Comparison of ENCODE assay signal across 8 mouse cellular contexts in the genomic region with DNA sequence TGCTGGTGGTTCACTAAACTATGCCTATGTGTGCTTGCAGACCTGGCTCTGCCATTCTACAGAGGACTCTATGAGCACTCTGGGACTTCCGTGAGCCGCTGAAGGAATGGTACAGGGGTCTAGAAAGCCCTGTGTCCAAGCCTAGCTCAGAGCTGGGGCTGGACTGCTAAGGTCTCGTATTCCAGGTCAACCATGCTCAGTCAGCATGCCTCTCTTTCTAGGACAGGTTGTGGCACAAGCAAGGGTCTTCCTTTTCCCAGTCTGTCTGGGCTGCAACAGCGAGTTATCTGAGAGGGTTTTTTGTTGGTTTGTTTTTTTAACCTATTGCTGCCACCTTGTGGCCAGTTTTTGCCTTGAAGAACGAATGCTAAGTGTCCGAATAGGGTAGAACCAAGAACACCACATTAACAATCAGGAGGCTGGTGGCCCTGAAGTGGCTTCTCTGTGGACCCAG. TPM values are rescaled to one million over a fixed set of nuclear protein-coding genes. Genes with fewer than 3 reads are reported as not detected.
DNase-seq lines count a peak whose midpoint lies in the region; ATAC-seq lines count a peak whose summit lies in the region.

No protein-coding gene starts in this region.

- WGBS in heart, embryonic 13.5 days, result 27% methylated on average over 6 of the region's 6 CpGs
- WGBS in kidney, embryonic 16.5 days, result 34% methylated on average over 6 of the region's 6 CpGs
- 31% methylated on average over 6 of the region's 6 CpGs for WGBS in limb, embryonic 15.5 days

- H3K9me3 ChIP-seq in heart, embryonic 13.5 days, result no peaks in the 10 kb centered on the region
- H3K9me3 ChIP-seq in kidney, embryonic 16.5 days (ENCODE audit: low read length), result no peaks in the 10 kb centered on the region
- H3K9me3 ChIP-seq in limb, embryonic 15.5 days, result no peaks in the 10 kb centered on the region

- no peak overlapping the region for H3K9ac ChIP-seq in heart, embryonic 13.5 days
- H3K9ac ChIP-seq in kidney, embryonic 16.5 days (replicated peaks; ENCODE audit: low read length), result 0 out of 2 replicates have a peak overlapping the region, but pooled peaks have one; percentile 38
- no peak overlapping the region for H3K9ac ChIP-seq in limb, embryonic 15.5 days

- no peaks in the 10 kb centered on the region for H3K36me3 ChIP-seq in heart, embryonic 13.5 days
- H3K36me3 ChIP-seq in kidney, embryonic 16.5 days (ENCODE audit: insufficient read depth, low read length), result no peaks in the 10 kb centered on the region
- no peaks in the 10 kb centered on the region for H3K36me3 ChIP-seq in limb, embryonic 15.5 days
- no peaks in the 10 kb centered on the region for H3K36me3 ChIP-seq in splenic B cell, adult 2 months (ENCODE audit: control insufficient read depth, insufficient read depth, low read length, poor library complexity, severe bottlenecking)

- peaks cover 22% of the 10 kb centered on the region; the same call in 1 of the 2 replicates for H3K27me3 ChIP-seq in heart, embryonic 13.5 days (replicated peaks)
- H3K27me3 ChIP-seq in kidney, embryonic 16.5 days (ENCODE audit: insufficient read depth, low read length), result no peaks in the 10 kb centered on the region
- H3K27me3 ChIP-seq in limb, embryonic 15.5 days, result no peaks in the 10 kb centered on the region
- H3K27me3 ChIP-seq in splenic B cell, adult 2 months (ENCODE audit: control insufficient read depth, insufficient read depth, low read length, poor library complexity, severe bottlenecking), result no peaks in the 10 kb centered on the region

- no peak overlapping the region for H3K27ac ChIP-seq in heart, embryonic 13.5 days (replicated peaks)
- H3K27ac ChIP-seq in kidney, embryonic 16.5 days (ENCODE audit: low read length), result no peak overlapping the region
- no peak overlapping the region for H3K27ac ChIP-seq in limb, embryonic 15.5 days

- peak overlapping the region; percentile 23 for H3K4me2 ChIP-seq in heart, embryonic 13.5 days
- no peak overlapping the region for H3K4me2 ChIP-seq in kidney, embryonic 16.5 days (replicated peaks; ENCODE audit: low read depth, low read length)
- H3K4me2 ChIP-seq in limb, embryonic 15.5 days, result peak overlapping the region; percentile 27

- DNase-seq in brain, embryonic 18.5 days (ENCODE audit: low read depth, low spot score), result peak; percentile 82
- peak; percentile 63 for DNase-seq in fibroblast of lung, adult 2 months (ENCODE audit: low read depth)
- peak; percentile 92 for DNase-seq in naive thymus-derived CD4-positive, alpha-beta T cell, adult 2 months (ENCODE audit: low read depth)
- peak; percentile 87 for DNase-seq in splenic B cell, adult 2 months (ENCODE audit: low read depth, low spot score)

- ATAC-seq in CD4-positive, CD25-positive, alpha-beta regulatory T cell, adult 4 months, result peak; percentile 78
- no peak for ATAC-seq in heart, embryonic 13.5 days (ENCODE audit: extremely low read depth, insufficient number of reproducible peaks, low FRiP score, low TSS enrichment)
- peak; percentile 53; the same call in 1 of the 2 replicates for ATAC-seq in kidney, embryonic 16.5 days (ENCODE audit: low FRiP score, low TSS enrichment)
- no peak for ATAC-seq in limb, embryonic 15.5 days (ENCODE audit: insufficient number of reproducible peaks, low FRiP score, low TSS enrichment, low read depth)

- H3K4me3 ChIP-seq in heart, embryonic 13.5 days, result no peak overlapping the region
- H3K4me3 ChIP-seq in kidney, embryonic 16.5 days (ENCODE audit: low read length), result no peak overlapping the region
- no peak overlapping the region; the same call in 1 of the 2 replicates for H3K4me3 ChIP-seq in limb, embryonic 15.5 days

- H3K4me1 ChIP-seq in heart, embryonic 13.5 days, result peaks cover 6% of the 10 kb centered on the region
- no peaks in the 10 kb centered on the region for H3K4me1 ChIP-seq in kidney, embryonic 16.5 days (ENCODE audit: insufficient read depth, low read length)
- H3K4me1 ChIP-seq in limb, embryonic 15.5 days, result peaks cover 4% of the 10 kb centered on the region; the same call in 1 of the 2 replicates

RNA-seq across cellular contexts. Expression of a gene that starts 2.4 kb away (rescaled TPM):
- not detected for polyA plus RNA-seq in CD4-positive, CD25-positive, alpha-beta regulatory T cell, adult 4 months (2017; shearing (Covaris generic))
- 0.43 and 0.63 TPM in 2 replicates for polyA plus RNA-seq in heart, embryonic 13.5 days (2015; fragmentation: Nextera tagmentation; extraction: Ambion mirVana)
- polyA plus RNA-seq in kidney, embryonic 16.5 days (2015; fragmentation: Nextera tagmentation; extraction: Ambion mirVana), result 0.57 TPM in 1 of 2 replicates, not detected in the other
- polyA plus RNA-seq in limb, embryonic 15.5 days (2015; fragmentation: Nextera tagmentation; extraction: Ambion mirVana), result not detected in 2 replicates

RNA-seq across cellular contexts. Expression of a gene that starts 25.4 kb away (rescaled TPM):
- 10 to 100 TPM; 45.6 to 67.5 TPM for polyA plus RNA-seq in CD4-positive, CD25-positive, alpha-beta regulatory T cell, adult 4 months (2017; shearing (Covaris generic))
- polyA plus RNA-seq in heart, embryonic 13.5 days (2015; fragmentation: Nextera tagmentation; extraction: Ambion mirVana), result 133 and 142 TPM in 2 replicates
- 100 and 110 TPM in 2 replicates for polyA plus RNA-seq in kidney, embryonic 16.5 days (2015; fragmentation: Nextera tagmentation; extraction: Ambion mirVana)
- polyA plus RNA-seq in limb, embryonic 15.5 days (2015; fragmentation: Nextera tagmentation; extraction: Ambion mirVana), result 74.6 and 81.5 TPM in 2 replicates

RNA-seq across cellular contexts. Expression of a gene that starts 25.5 kb away (rescaled TPM):
- polyA plus RNA-seq in CD4-positive, CD25-positive, alpha-beta regulatory T cell, adult 4 months (2017; shearing (Covaris generic)), result 100 to 1,000 TPM in 1 of 2 experiments, 10 to 100 TPM in 1; 79.2 to 108 TPM
- 90.9 and 98.2 TPM in 2 replicates for polyA plus RNA-seq in heart, embryonic 13.5 days (2015; fragmentation: Nextera tagmentation; extraction: Ambion mirVana)
- 125 and 131 TPM in 2 replicates for polyA plus RNA-seq in kidney, embryonic 16.5 days (2015; fragmentation: Nextera tagmentation; extraction: Ambion mirVana)
- 81.8 and 82.8 TPM in 2 replicates for polyA plus RNA-seq in limb, embryonic 15.5 days (2015; fragmentation: Nextera tagmentation; extraction: Ambion mirVana)

RNA-seq across cellular contexts. Expression of a gene that starts 40.9 kb away (rescaled TPM):
- not detected for polyA plus RNA-seq in CD4-positive, CD25-positive, alpha-beta regulatory T cell, adult 4 months (2017; shearing (Covaris generic))
- 11.2 and 12.9 TPM in 2 replicates for polyA plus RNA-seq in heart, embryonic 13.5 days (2015; fragmentation: Nextera tagmentation; extraction: Ambion mirVana)
- polyA plus RNA-seq in kidney, embryonic 16.5 days (2015; fragmentation: Nextera tagmentation; extraction: Ambion mirVana), result 12.8 and 14.0 TPM in 2 replicates
- 9.3 and 12.0 TPM in 2 replicates for polyA plus RNA-seq in limb, embryonic 15.5 days (2015; fragmentation: Nextera tagmentation; extraction: Ambion mirVana)

RNA-seq across cellular contexts. Expression of a gene that starts 44.6 kb away (rescaled TPM):
- 100 to 1,000 TPM in 1 of 2 experiments, 10 to 100 TPM in 1; 87.2 to 106 TPM for polyA plus RNA-seq in CD4-positive, CD25-positive, alpha-beta regulatory T cell, adult 4 months (2017; shearing (Covaris generic))
- 107 and 129 TPM in 2 replicates for polyA plus RNA-seq in heart, embryonic 13.5 days (2015; fragmentation: Nextera tagmentation; extraction: Ambion mirVana)
- polyA plus RNA-seq in kidney, embryonic 16.5 days (2015; fragmentation: Nextera tagmentation; extraction: Ambion mirVana), result 157 and 179 TPM in 2 replicates
- polyA plus RNA-seq in limb, embryonic 15.5 days (2015; fragmentation: Nextera tagmentation; extraction: Ambion mirVana), result 121 and 122 TPM in 2 replicates

Comparison
In these comparisons a context has a peak if more than half of its experiments do, and no peak if none do; other contexts are left out.
1. ATAC-seq: peak in CD4-positive, CD25-positive, alpha-beta regulatory T cell, adult 4 months (single experiment) and kidney, embryonic 16.5 days (single experiment); none in heart, embryonic 13.5 days (single experiment) and limb, embryonic 15.5 days (single experiment).
2. Peak in every context shown above with its lines, with median percentiles within 50 percentile points of each other: DNase-seq.